Mouse (Mus musculus): ENCODE results near the gene Pick1.

- no peak for TF ChIP-seq HCFC1 (IDR thresholded peaks at IDR 0.05; ENCODE audit: borderline replicate concordance, insufficient read depth, low read length)
- TF ChIP-seq MAFK (IDR thresholded peaks at IDR 0.05; ENCODE audit: insufficient read depth, low read depth, low read length) = no peak
- no peak for TF ChIP-seq ZNF384 (IDR thresholded peaks at IDR 0.05; ENCODE audit: low read depth, low read length)
- TF ChIP-seq CHD2 (IDR thresholded peaks at IDR 0.05; ENCODE audit: low read depth, low read length) = no peak
- TF ChIP-seq ZC3H11A (IDR thresholded peaks at IDR 0.05; ENCODE audit: borderline replicate concordance, low read depth, low read length) = no peak
Observed at GRCm38 (mm10) chr15:79262375-79262774, 33.4 kb downstream of the Pick1 start.

All from ES-E14 (cell line).